ENCODE assay signal across 27 mouse cellular contexts in the genomic region with DNA sequence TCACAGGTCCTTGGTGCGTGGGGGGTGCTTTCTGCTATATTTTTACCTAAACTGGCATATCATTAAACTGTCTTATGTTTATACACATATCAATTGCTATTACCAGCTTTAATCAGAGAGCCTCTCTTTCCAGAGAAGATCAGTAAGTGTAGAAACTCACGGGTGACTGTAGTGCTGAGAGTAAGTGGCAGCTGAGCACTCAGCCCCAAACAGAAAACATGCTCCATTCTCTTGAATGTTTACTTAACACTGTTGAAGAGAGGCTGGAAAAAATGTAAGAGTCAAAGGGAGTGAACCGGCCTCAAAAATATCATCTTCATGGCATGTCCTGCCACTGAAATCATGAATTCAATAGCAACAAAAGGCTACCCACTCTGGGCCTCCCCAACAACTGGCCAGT. TPM values are rescaled to one million over a fixed set of nuclear protein-coding genes. Genes with fewer than 3 reads are reported as not detected.
"Had no signal": no experiment of that assay in that cellular context is flagged by ENCODE, and none has a peak within 500 bp of the region (broad histone marks: within the 10 kb centered on the region; RNA-seq: fewer than 3 reads in every experiment).

No protein-coding gene starts in this region.

- H3K4me1 ChIP-seq: heart, embryonic 10.5 days; hindbrain, embryonic 10.5 days; hindbrain, embryonic 12.5 days; intestine, embryonic 15.5 days; limb, embryonic 10.5 days; limb, embryonic 12.5 days had no signal

- H3K27ac ChIP-seq: gastrocnemius, adult 2 months; heart, embryonic 10.5 days; heart, embryonic 15.5 days; hindbrain, embryonic 10.5 days; hindbrain, embryonic 12.5 days; hindbrain, embryonic 14.5 days; intestine, embryonic 15.5 days; layer of hippocampus, adult 2 months; left cerebral cortex, adult 2 months; limb, embryonic 10.5 days; limb, embryonic 12.5 days had no signal

- DNase-seq: gastrocnemius, adult 2 months; gastrocnemius, postnatal 10 days; gastrocnemius, postnatal 25 days; heart, adult 18-20 months; heart, postnatal 14 days; heart, postnatal 36 days; kidney, adult 18-20 months; kidney, adult 8-10 months; kidney, postnatal 10 days; kidney, postnatal 25 days; kidney, postnatal 4 days; liver had no signal

- H3K27me3 ChIP-seq: heart, embryonic 12.5 days; heart, embryonic 15.5 days; hindbrain, embryonic 12.5 days; intestine, embryonic 15.5 days; limb, embryonic 12.5 days had no signal

- H3K9ac ChIP-seq: heart, embryonic 12.5 days; heart, embryonic 15.5 days; hindbrain, embryonic 12.5 days; hindbrain, embryonic 14.5 days; intestine, embryonic 15.5 days; limb, embryonic 12.5 days had no signal

- H3K9me3 ChIP-seq: heart, embryonic 10.5 days; heart, embryonic 15.5 days; hindbrain, embryonic 12.5 days; intestine, embryonic 15.5 days; limb, embryonic 10.5 days had no signal

- ATAC-seq: forebrain, embryonic 16.5 days; hindbrain, embryonic 16.5 days; inflammation-experienced regulatory T-cells, adult 6 months; intestine, embryonic 15.5 days; intestine, postnatal 0 days had no signal

- H3K4me2 ChIP-seq: heart, embryonic 12.5 days; heart, embryonic 15.5 days; hindbrain, embryonic 12.5 days; hindbrain, embryonic 14.5 days; intestine, embryonic 15.5 days; limb, embryonic 12.5 days had no signal

- H3K36me3 ChIP-seq: heart, embryonic 10.5 days; heart, embryonic 12.5 days; heart, embryonic 15.5 days; hindbrain, embryonic 12.5 days; intestine, embryonic 15.5 days; limb, embryonic 12.5 days had no signal

- H3K4me3 ChIP-seq: gastrocnemius, adult 2 months; heart, embryonic 10.5 days; heart, embryonic 12.5 days; heart, embryonic 15.5 days; hindbrain, embryonic 10.5 days; hindbrain, embryonic 12.5 days; intestine, embryonic 15.5 days; layer of hippocampus, adult 2 months; left cerebral cortex, adult 2 months; limb, embryonic 10.5 days; limb, embryonic 12.5 days had no signal

RNA-seq across cellular contexts. Expression of a gene that starts 21.0 kb away (rescaled TPM):
- polyA plus RNA-seq: inflammation-experienced regulatory T-cells, adult 6 months had no signal
